Mouse (Mus musculus) heart, postnatal 0 days (tissue): ENCODE results near the gene Nfatc3.

Experiments used
- CTCF ChIP-seq: IDR thresholded peaks from 2 replicates; pipeline ENCODE4 v1.5.1; 2016; ENCODE audit warnings: antibody characterized with exemption, control low read depth, low read depth
- EP300 ChIP-seq: IDR thresholded peaks from 2 replicates; pipeline ENCODE4 v1.6.1; 2016; ENCODE audit warnings: antibody characterized with exemption, low read depth

DNA sequence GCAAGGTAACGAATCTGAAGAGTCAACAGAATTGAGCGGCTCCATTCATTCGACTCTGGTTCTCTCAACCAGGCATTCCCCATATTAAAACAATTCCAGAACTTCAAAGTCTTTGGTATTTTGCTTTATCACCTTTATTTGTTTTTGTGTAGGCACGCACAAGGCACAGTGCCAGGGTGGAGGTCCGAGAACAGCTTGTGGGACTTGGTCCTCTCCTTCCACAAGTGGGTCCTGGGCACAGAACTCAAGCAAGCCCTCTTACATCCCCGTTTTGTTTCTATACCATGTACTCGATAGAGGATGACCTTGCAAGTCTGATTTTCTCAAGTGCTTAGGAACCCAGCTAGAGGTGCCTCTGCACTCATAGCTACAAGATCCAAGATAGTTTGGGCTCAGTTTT is 80.0 kb downstream of the Nfatc3 start:
- TF ChIP-seq CTCF, result no peak
- no peak for TF ChIP-seq EP300
